Mouse (Mus musculus) C3H10T1/2 (cell line): Measurements from ENCODE around the gene Aven. TPM values are rescaled to one million over a fixed set of nuclear protein-coding genes. Genes with fewer than 3 reads are reported as not detected.

Experiments used
- polyA plus RNA-seq, 2 experiments: library from polyadenylated mRNA; unstranded; fragments of >200 nt; fragmentation: generic; extraction: Trizol; gene quantifications; one replicate each; pipeline ENCODE4 v1.2.1; 2012; ENCODE audit warnings: missing spikeins in 2 of 2

Aven gene
- 10 to 100 TPM in 1 of 2 experiments, 1 to 10 TPM in 1; 8.4 to 15.0 TPM for polyA plus RNA-seq

DNA sequence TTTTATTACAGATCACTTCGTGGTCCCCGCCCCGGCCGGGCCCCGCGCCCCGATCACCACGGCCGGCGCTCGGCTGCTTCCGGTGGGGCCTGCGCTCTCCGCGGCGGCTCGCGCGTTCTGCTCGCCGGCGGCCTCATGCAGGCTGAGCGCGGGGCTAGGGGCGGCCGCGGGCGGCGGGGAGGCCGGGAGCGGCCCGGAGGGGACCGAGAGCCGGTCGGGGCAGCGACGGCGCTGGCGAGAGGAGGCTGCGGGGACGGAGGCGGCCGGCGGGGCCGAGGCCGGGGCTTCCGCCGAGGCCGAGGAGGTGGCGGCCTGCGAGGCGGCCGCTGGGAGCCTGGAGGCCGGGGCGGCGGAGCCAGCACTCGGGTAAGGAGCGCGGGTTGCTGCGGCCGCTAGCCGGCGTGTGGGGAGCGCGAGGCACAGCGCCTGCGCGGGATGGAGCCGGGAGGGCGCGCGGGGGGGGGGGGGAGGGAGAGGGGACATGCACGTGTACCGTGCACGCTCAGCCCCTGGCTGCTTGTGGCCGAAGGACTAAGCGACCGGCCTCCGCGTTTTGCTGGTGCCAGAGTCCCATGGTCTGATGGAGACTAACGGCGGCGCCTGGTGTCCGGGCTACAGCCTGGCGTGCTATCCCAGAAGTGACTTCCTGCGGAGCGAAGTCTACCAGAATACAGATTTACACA lies at the start of gene Aven:
Gene Aven, plus strand, starts transcription at position 109 of the 683 bp plus-strand sequence.

DNA sequence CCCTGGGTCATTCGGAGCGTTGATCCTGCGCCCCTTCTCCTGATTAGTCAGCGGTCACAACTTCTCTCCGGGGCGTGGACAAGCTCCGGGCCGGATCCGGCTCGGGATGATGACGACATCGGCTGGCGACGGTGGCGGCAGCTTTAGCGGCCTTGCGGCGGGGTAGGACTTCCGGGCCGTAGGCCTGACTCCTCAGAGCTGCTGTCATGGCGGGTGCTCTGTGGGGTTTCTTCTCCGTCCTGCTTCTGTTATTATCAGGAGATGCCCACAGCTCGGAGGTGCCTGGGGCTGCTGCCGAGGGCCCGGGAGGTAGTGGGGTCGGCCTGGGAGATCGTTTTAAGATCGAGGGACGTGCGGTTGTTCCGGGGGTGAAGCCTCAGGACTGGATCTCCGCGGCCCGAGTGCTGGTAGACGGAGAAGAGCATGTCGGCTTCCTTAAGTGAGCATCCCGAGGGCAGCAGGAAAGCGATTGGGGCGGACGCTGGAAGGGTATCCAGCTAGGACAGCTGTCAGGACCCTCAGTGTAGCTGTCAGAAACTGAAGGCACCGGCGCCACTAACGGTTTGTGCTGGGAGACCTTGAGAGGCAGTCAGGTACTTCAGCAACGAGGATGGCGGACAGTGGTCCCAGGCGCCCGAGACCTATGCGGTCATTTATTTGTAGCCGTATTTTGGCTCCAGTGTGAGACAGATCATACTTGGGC lies 37.8 kb upstream of the Aven start, which contains the start of gene Emc7:
Gene Emc7, plus strand, starts transcription at position 136 of the 703 bp plus-strand sequence.

DNA sequence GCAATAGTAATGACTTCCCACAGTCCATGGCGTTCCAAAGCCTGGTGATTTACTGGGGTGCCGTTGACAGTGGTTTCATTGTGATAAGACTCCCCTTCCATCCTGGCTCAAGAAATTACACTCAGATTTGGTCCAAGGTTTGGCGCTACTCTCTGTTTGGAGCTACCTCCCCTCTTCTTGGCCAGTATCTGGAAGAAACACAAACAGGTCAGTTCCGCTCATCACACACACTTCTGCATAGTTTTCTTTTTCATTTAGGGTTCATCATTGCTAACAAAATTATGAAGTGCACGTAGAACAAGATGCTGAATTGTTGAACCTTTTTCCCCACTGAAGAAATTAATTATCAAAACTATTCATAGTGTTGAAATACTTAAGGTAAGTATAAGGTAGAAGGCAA lies 12.1 kb upstream of the Aven start, which contains the start of gene Chrm5:
Gene Chrm5, minus strand, starts transcription at position 101 of the 400 bp plus-strand sequence.

Other genes starting within 250 kb of the Aven start
- gene Nutm1, start 233.7 kb upstream of the Aven start, polyA plus RNA-seq, result not detected
- gene Nop10, start 231.0 kb upstream of the Aven start, polyA plus RNA-seq, result 100 to 1,000 TPM; 102 to 154 TPM
- 1 to 10 TPM in 1 of 2 experiments, under 1 TPM in 1; 0.42 to 5.9 TPM for gene Slc12a6, start 227.1 kb upstream of the Aven start, polyA plus RNA-seq
- not detected for gene Gm21985, start 226.7 kb upstream of the Aven start, polyA plus RNA-seq
- gene Emc4, start 124.9 kb upstream of the Aven start, polyA plus RNA-seq, result 10 to 100 TPM; 56.5 to 98.0 TPM
- 1 to 10 TPM in 1 of 2 experiments, under 1 TPM in 1; 0.49 to 2.3 TPM for gene Katnbl1, start 113.8 kb upstream of the Aven start, polyA plus RNA-seq
- 10 to 100 TPM in 1 of 2 experiments, 1 to 10 TPM in 1; 4.5 to 11.0 TPM for gene Emc7, start 38.0 kb upstream of the Aven start, polyA plus RNA-seq
- gene Chrm5, start 12.2 kb upstream of the Aven start, polyA plus RNA-seq, result under 1 TPM in 1 of 2 experiments, not detected in 1; 0.05 TPM